Mouse (Mus musculus) cerebellum, adult 9-11 months (tissue): ENCODE results near the gene Fam57b.

ENCODE experiments used
- DNase-seq: peaks from one replicate; pipeline ENCODE4 v3.0.0; 2022

The Fam57b gene

GRCm38 (mm10) chr7:126799468-126800268 lies 2.2 kb downstream of the Fam57b start:
- peak; percentile 86 for DNase-seq

- DNase-seq, result peak; percentile 71
These were observed 3.0 kb downstream of the Fam57b start for GRCm38 (mm10) chr7:126800269-126801056.

- DNase-seq, result no peak
These were observed 3.6 kb downstream of the Fam57b start for GRCm38 (mm10) chr7:126801057-126801422.

- DNase-seq, result no peak
These were observed 4.8 kb downstream of the Fam57b start for GRCm38 (mm10) chr7:126802134-126802889.

- DNase-seq, result no peak
These were observed 5.7 kb downstream of the Fam57b start for GRCm38 (mm10) chr7:126803181-126803580.

- no peak for DNase-seq
These were observed 6.3 kb downstream of the Fam57b start for GRCm38 (mm10) chr7:126803751-126804150.

- no peak for DNase-seq
These were observed 9.5 kb downstream of the Fam57b start for GRCm38 (mm10) chr7:126806956-126807355.

- no peak for DNase-seq
These were observed 9.9 kb downstream of the Fam57b start for GRCm38 (mm10) chr7:126807405-126807804.

GRCm38 (mm10) chr7:126808703-126809455 lies 11.4 kb downstream of the Fam57b start:
- peak; percentile 92 for DNase-seq

- DNase-seq, result no peak
These were observed 12.4 kb downstream of the Fam57b start for GRCm38 (mm10) chr7:126809723-126810369.

- DNase-seq, result no peak
These were observed 18.3 kb downstream of the Fam57b start for GRCm38 (mm10) chr7:126815726-126816222.

- DNase-seq, result no peak
These were observed 19.0 kb downstream of the Fam57b start for GRCm38 (mm10) chr7:126816494-126816893.

- DNase-seq, result no peak
These were observed 20.1 kb downstream of the Fam57b start for GRCm38 (mm10) chr7:126817595-126817994.

- no peak for DNase-seq
These were observed 21.4 kb downstream of the Fam57b start for GRCm38 (mm10) chr7:126818818-126819217.

GRCm38 (mm10) chr7:126821835-126822511 lies 24.5 kb downstream of the Fam57b start:
- DNase-seq, result peak; percentile 88

GRCm38 (mm10) chr7:126822741-126823140 lies 25.3 kb downstream of the Fam57b start:
- DNase-seq, result peak; percentile 71

GRCm38 (mm10) chr7:126823202-126823711 lies 25.8 kb downstream of the Fam57b start:
- peak; percentile 81 for DNase-seq

GRCm38 (mm10) chr7:126823940-126824339 lies 26.5 kb downstream of the Fam57b start:
- peak; percentile 71 for DNase-seq

- peak; percentile 59 for DNase-seq
These were observed 27.9 kb downstream of the Fam57b start for GRCm38 (mm10) chr7:126825403-126825802.

- DNase-seq, result no peak
These were observed 28.5 kb downstream of the Fam57b start for GRCm38 (mm10) chr7:126825952-126826351.

- DNase-seq, result peak; percentile 37
These were observed 34.1 kb downstream of the Fam57b start, which contains the start of gene 4930451I11Rik for GRCm38 (mm10) chr7:126831539-126831938. 4930451I11Rik (minus strand) TSS chr7:126831639.
